Mouse (Mus musculus) MEL (cell line): ENCODE measurements at regions not wholly inside any gene's neighbourhood (a gene's known extent, or its start where the extent isn't known, plus 50 kb on each side); places are given as distances from the start of the nearest gene placed in this dataset.

Experiments
- DNase-seq: peaks from one replicate; pipeline ENCODE4 v3.0.0; 2011; ENCODE audit warnings: low read depth, low spot score
- H3K27ac ChIP-seq: 2 replicates; pipeline ENCODE4 v1.5.1; 2012; ENCODE audit warnings: low read depth, mild to moderate bottlenecking, control low read depth, low read length, moderate library complexity; ENCODE audit not compliant: control insufficient read depth
- H3K27me3 ChIP-seq, 2 experiments: fragments of 150-350 bp in 1 of 2; sonication (generic) in 1 of 2; 2 replicates each; pipeline ENCODE4 v1.6.1; 2012; ENCODE audit warnings: low read length in 2 of 2, mild to moderate bottlenecking in 2 of 2, improper control_type of control experiment in 1 of 2, moderate library complexity in 1 of 2; ENCODE audit not compliant: insufficient read depth in 2 of 2, control insufficient read depth in 1 of 2
- H3K36me3 ChIP-seq, 2 experiments: 2 replicates each; pipeline ENCODE4 v1.6.1; 2012 to 2014; ENCODE audit warnings: low read length in 2 of 2, improper control_type of control experiment in 1 of 2, inconsistent platforms in 1 of 2, mild to moderate bottlenecking in 1 of 2; ENCODE audit not compliant: insufficient read depth in 2 of 2, control insufficient read depth in 1 of 2
- H3K4me1 ChIP-seq, 2 experiments: fragments of 150-350 bp in 1 of 2; sonication (generic) in 1 of 2; 2 replicates each; pipeline ENCODE4 v1.6.1; 2012; ENCODE audit warnings: low read length in 2 of 2, improper control_type of control experiment in 1 of 2, mild to moderate bottlenecking in 1 of 2; ENCODE audit not compliant: insufficient read depth in 2 of 2, control insufficient read depth in 1 of 2
- H3K4me3 ChIP-seq, 2 experiments: fragments of 150-350 bp in 1 of 2; sonication (generic) in 1 of 2; 2 replicates each; pipeline ENCODE4 v1.5.1; 2012; ENCODE audit warnings: low read depth in 2 of 2, low read length in 2 of 2, mild to moderate bottlenecking in 2 of 2, moderate library complexity in 2 of 2, control low read depth in 1 of 2, improper control_type of control experiment in 1 of 2; ENCODE audit not compliant: control insufficient read depth in 1 of 2, insufficient read depth in 1 of 2
- H3K79me2 ChIP-seq: 2 replicates; pipeline ENCODE4 v1.6.1; 2012; ENCODE audit warnings: mild to moderate bottlenecking, low read length, moderate library complexity; ENCODE audit not compliant: control insufficient read depth, poor library complexity, insufficient read depth
- H3K9ac ChIP-seq: 2 replicates; pipeline ENCODE4 v1.6.1; 2012; ENCODE audit warnings: low read depth, mild to moderate bottlenecking, control low read depth, low read length, moderate library complexity; ENCODE audit not compliant: control insufficient read depth, poor library complexity, severe bottlenecking
- H3K9me3 ChIP-seq: fragments of 150-350 bp; sonication (generic); replicated peaks from 2 replicates; pipeline ENCODE4 v1.6.1; 2012; ENCODE audit warnings: mild to moderate bottlenecking, low read length, improper control_type of control experiment, moderate library complexity; ENCODE audit not compliant: insufficient read depth
- BHLHE40 ChIP-seq: IDR thresholded peaks from 2 replicates; pipeline ENCODE4 v1.6.1; 2012; ENCODE audit warnings: low read depth, mild to moderate bottlenecking, inconsistent platforms, low read length, improper control_type of control experiment, borderline replicate concordance
- CHD2 ChIP-seq: IDR thresholded peaks from 2 replicates; pipeline ENCODE4 v1.6.1; 2011; ENCODE audit warnings: low read length, improper control_type of control experiment
- CTCF ChIP-seq, 3 experiments: IDR thresholded peaks in 2 of 3; conservative IDR thresholded peaks in 1 of 3; 2 replicates each; pipeline ENCODE4 v1.5.1; 2011 to 2012; ENCODE audit warnings: low read length in 3 of 3, low read depth in 2 of 3, mild to moderate bottlenecking in 2 of 3, improper control_type of control experiment in 1 of 3, inconsistent platforms in 1 of 3, mixed read lengths in 1 of 3, moderate library complexity in 1 of 3; ENCODE audit not compliant: control insufficient read depth in 1 of 3, insufficient read depth in 1 of 3, poor library complexity in 1 of 3, severe bottlenecking in 1 of 3
- ELF1 ChIP-seq: IDR thresholded peaks from 2 replicates; pipeline ENCODE4 v1.6.1; 2014; ENCODE audit warnings: low read depth, mild to moderate bottlenecking, inconsistent platforms, low read length, improper control_type of control experiment, moderate library complexity
- EP300 ChIP-seq, 2 experiments: IDR thresholded peaks; 2 replicates each; pipeline ENCODE4 v1.6.1; 2011; ENCODE audit warnings: improper control_type of control experiment in 2 of 2, low read length in 2 of 2, low read depth in 1 of 2, mild to moderate bottlenecking in 1 of 2
- GABPA ChIP-seq: IDR thresholded peaks from 2 replicates; pipeline ENCODE4 v1.6.1; 2012; ENCODE audit warnings: low read depth, mild to moderate bottlenecking, inconsistent platforms, low read length, improper control_type of control experiment, moderate library complexity
- GATA1 ChIP-seq: IDR thresholded peaks from 2 replicates; pipeline ENCODE4 v1.6.1; 2011; ENCODE audit warnings: low read depth, low read length, improper control_type of control experiment
- HCFC1 ChIP-seq: IDR thresholded peaks from 2 replicates; pipeline ENCODE4 v1.6.1; 2012; ENCODE audit warnings: low read depth, mild to moderate bottlenecking, inconsistent platforms, low read length, improper control_type of control experiment, moderate library complexity
- JUND ChIP-seq: IDR thresholded peaks from 2 replicates; pipeline ENCODE4 v1.6.1; 2011; ENCODE audit warnings: low read depth, mild to moderate bottlenecking, improper control_type of control experiment, low read length
- MEF2A ChIP-seq: IDR thresholded peaks from 2 replicates; pipeline ENCODE4 v1.6.1; 2014; ENCODE audit warnings: low read depth, mild to moderate bottlenecking, inconsistent platforms, low read length, improper control_type of control experiment; ENCODE audit not compliant: poor library complexity, insufficient replicate concordance, severe bottlenecking; ENCODE audit errors: extremely low read depth
- MYB ChIP-seq: IDR thresholded peaks from 2 replicates; pipeline ENCODE4 v1.6.1; 2011; ENCODE audit warnings: mild to moderate bottlenecking, low read depth, low read length, improper control_type of control experiment
- POLR2AphosphoS5 ChIP-seq: IDR thresholded peaks from 2 replicates; pipeline ENCODE4 v1.6.1; 2012; ENCODE audit warnings: low read depth, borderline replicate concordance, mild to moderate bottlenecking, inconsistent platforms, low read length, moderate library complexity, mixed read lengths
- RCOR1 ChIP-seq: IDR thresholded peaks from 2 replicates; pipeline ENCODE4 v1.6.1; 2012; ENCODE audit warnings: low read depth, mild to moderate bottlenecking, inconsistent platforms, low read length, improper control_type of control experiment
- SMC3 ChIP-seq: IDR thresholded peaks from 2 replicates; pipeline ENCODE4 v1.6.1; 2011; ENCODE audit warnings: low read depth, low read length, improper control_type of control experiment
- TCF12 ChIP-seq: IDR thresholded peaks from 2 replicates; pipeline ENCODE4 v1.6.1; 2014; ENCODE audit warnings: low read depth, mild to moderate bottlenecking, inconsistent platforms, low read length, improper control_type of control experiment, moderate library complexity
- ZKSCAN1 ChIP-seq: IDR thresholded peaks from 2 replicates; pipeline ENCODE4 v1.6.1; 2012; ENCODE audit warnings: low read depth, mild to moderate bottlenecking, inconsistent platforms, low read length, improper control_type of control experiment, moderate library complexity
- ZMIZ1 ChIP-seq: IDR thresholded peaks from 2 replicates; pipeline ENCODE4 v1.6.1; 2012; ENCODE audit warnings: low read depth, mild to moderate bottlenecking, inconsistent platforms, low read length, improper control_type of control experiment, moderate library complexity

- H3K4me1 ChIP-seq = no peaks in the 10 kb centered on the region
- no peaks in the 10 kb centered on the region for H3K27me3 ChIP-seq
- H3K9ac ChIP-seq = no peak overlapping the region
- no peak for DNase-seq
- H3K27ac ChIP-seq = no peak overlapping the region
- TF ChIP-seq SMC3 (no peak), JUND (no peak), POLR2AphosphoS5 (no peak)
- TF ChIP-seq, all 39 proteins: peak for 0
- no peaks in the 10 kb centered on the region for H3K79me2 ChIP-seq
- no peak overlapping the region for H3K4me3 ChIP-seq
- no peaks in the 10 kb centered on the region for H3K9me3 ChIP-seq
- H3K36me3 ChIP-seq = no peaks in the 10 kb centered on the region
Observed at GRCm38 (mm10) chr5:40177982-40178748, 422.9 kb upstream of the Hs3st1 start.

GRCm38 (mm10) chr5:40136740-40137285 lies 381.5 kb upstream of the Hs3st1 start:
- Histone ChIP-seq H3K27ac (no peak overlapping the region), H3K9ac (no peak overlapping the region), H3K79me2 (no peaks in the 10 kb centered on the region), H3K4me1 (no peaks in the 10 kb centered on the region), H3K4me3 (no peak overlapping the region), H3K36me3 (no peaks in the 10 kb centered on the region), H3K27me3 (no peaks in the 10 kb centered on the region), H3K9me3 (no peaks in the 10 kb centered on the region)
- no peak for DNase-seq
- TF ChIP-seq ZMIZ1 = no peak
- TF ChIP-seq JUND = no peak
- TF ChIP-seq GATA1 = no peak
- TF ChIP-seq RCOR1 = no peak
- no peak for TF ChIP-seq MEF2A
- TF ChIP-seq POLR2AphosphoS5 = no peak
- TF ChIP-seq TCF12 = no peak
- no peak for TF ChIP-seq CTCF (IDR thresholded peaks at IDR 0.05 in 2 of 3, conservative IDR thresholded peaks at IDR 0.05 in 1 of 3; ENCODE audit: control insufficient read depth in 1 of 3, insufficient read depth in 1 of 3, low read depth in 2 of 3, low read length in 3 of 3, poor library complexity in 1 of 3, severe bottlenecking in 1 of 3)
- TF ChIP-seq ELF1 = no peak
- TF ChIP-seq ZKSCAN1 = no peak
- no peak for TF ChIP-seq MYB
- no peak for TF ChIP-seq CHD2
- TF ChIP-seq SMC3 = no peak
- TF ChIP-seq GABPA = no peak
- TF ChIP-seq BHLHE40 = no peak
- no peak for TF ChIP-seq HCFC1
- TF ChIP-seq EP300 (IDR thresholded peaks at IDR 0.05; ENCODE audit: low read depth in 1 of 2, low read length in 2 of 2) = no peak
